Mouse (Mus musculus) bone marrow macrophage, adult 2 months (primary cell): ENCODE results near the gene Ccl27b. TPM values are rescaled to one million over a fixed set of nuclear protein-coding genes. Genes with fewer than 3 reads are reported as not detected.
"Not testable (repeated sequence)": the region's sequence is repeated elsewhere in the genome, so short reads cannot be mapped to it uniquely, and the experiment has no call there.

ENCODE experiments used
- H3K27ac ChIP-seq: 2 replicates; pipeline ENCODE4 v1.5.1; 2012; ENCODE audit warnings: low read depth, low read length; ENCODE audit not compliant: insufficient read depth
- H3K4me1 ChIP-seq: 2 replicates; pipeline ENCODE4 v1.6.1; 2012; ENCODE audit warnings: low read length; ENCODE audit not compliant: control insufficient read depth, insufficient read depth
- H3K4me3 ChIP-seq: 2 replicates; pipeline ENCODE4 v1.5.1; 2012; ENCODE audit warnings: mild to moderate bottlenecking, low read length, moderate library complexity; ENCODE audit not compliant: insufficient read depth
- polyA plus RNA-seq: library from polyadenylated mRNA; stranded (reverse); fragments of >200 nt; gene quantifications from 2 replicates; pipeline ENCODE4 v1.2.4, GENCODE M21; 2012; ENCODE audit not compliant: missing spikeins, insufficient read depth, insufficient read length

The Ccl27b gene
- not detected in 2 replicates for polyA plus RNA-seq

GRCm38 (mm10) chr4:42654951-42655350, at the start of gene Ccl27b:
Ccl27b (plus strand) TSS chr4:42655251.
- H3K4me1 ChIP-seq, H3K27ac ChIP-seq: not testable (repeated sequence)

DNA sequence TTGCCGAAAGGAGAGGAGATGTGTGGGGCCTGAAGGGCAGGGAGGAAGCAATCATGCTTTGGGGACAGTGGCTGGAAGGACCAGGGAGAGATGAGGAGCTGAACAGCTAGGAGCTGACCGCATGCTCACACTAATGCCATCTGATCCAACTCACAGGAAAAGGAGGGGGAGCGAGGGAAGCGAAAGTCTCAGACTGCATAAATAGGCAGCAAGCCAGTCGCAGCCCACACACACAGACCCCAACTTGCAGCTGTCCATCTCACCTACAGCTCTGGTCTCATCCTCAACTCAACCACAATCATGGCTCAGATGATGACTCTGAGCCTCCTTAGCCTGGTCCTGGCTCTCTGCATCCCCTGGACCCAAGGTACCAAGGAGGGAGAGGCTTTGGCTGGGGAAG, 43.2 kb upstream of the Ccl27b start, which contains the start of gene Gm10591:
TSS of gene Gm10591 (plus strand) at position 301 of the 400 bp plus-strand sequence.
- not testable (repeated sequence) for H3K4me3 ChIP-seq, H3K4me1 ChIP-seq, H3K27ac ChIP-seq

More at GRCm38 (mm10) chr4:42654951-42655350, at the start of gene Ccl27b:
- H3K4me3 ChIP-seq = not testable (repeated sequence)

DNA sequence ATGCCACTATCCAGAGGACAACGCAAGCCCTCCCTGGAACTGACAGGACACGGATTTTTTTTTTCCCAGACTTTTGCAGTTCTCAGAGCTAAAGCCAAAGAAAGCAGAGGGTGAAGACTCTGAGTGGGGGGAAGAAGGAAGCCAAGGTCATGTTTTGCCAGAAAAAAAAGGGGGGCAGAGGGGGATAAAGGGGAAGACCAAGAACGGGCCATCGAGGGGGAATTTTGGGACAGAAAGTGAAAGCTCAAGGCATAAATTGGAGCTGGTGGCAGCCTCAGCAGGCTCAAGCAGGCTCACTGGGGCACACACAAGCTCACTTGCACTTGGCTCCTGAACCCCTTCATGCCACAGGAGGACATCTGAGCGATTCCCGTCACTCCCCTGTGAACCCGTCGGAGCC, 25.6 kb upstream of the Ccl27b start, which contains the start of gene Gm2564:
TSS of gene Gm2564 (plus strand) at position 301 of the 400 bp plus-strand sequence.
- H3K27ac ChIP-seq, H3K4me3 ChIP-seq, H3K4me1 ChIP-seq: not testable (repeated sequence)

- H3K4me1 ChIP-seq, H3K4me3 ChIP-seq, H3K27ac ChIP-seq: not testable (repeated sequence)
Observed at GRCm38 (mm10) chr4:42661793-42662192, 6.7 kb downstream of the Ccl27b start, which contains the start of gene Il11ra2. Il11ra2 (minus strand) TSS chr4:42661893.

GRCm38 (mm10) chr4:42675415-42675814, 20.4 kb downstream of the Ccl27b start:
- not testable (repeated sequence) for H3K27ac ChIP-seq, H3K4me3 ChIP-seq, H3K4me1 ChIP-seq

DNA sequence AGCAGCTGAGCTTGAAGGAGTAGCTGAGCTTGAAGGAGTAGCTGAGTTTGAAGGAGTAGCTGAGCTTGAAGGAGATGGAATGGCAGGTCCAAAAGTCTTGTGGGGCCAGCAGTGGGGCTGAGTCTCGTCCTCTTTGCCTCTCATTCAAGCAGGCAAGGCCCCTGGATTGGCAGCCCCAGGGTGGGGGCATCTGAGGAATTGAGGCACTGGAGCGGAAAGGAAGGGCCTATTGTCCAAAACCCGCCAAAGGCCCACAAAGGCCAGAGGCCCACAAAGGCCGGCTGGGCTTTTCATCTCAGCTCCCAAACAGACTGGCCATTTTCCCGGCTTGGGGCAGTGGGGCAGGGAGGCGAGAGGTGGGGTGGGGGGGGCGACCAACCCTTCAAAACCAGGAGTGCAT, 24.3 kb downstream of the Ccl27b start:
- not testable (repeated sequence) for H3K4me1 ChIP-seq, H3K27ac ChIP-seq

DNA sequence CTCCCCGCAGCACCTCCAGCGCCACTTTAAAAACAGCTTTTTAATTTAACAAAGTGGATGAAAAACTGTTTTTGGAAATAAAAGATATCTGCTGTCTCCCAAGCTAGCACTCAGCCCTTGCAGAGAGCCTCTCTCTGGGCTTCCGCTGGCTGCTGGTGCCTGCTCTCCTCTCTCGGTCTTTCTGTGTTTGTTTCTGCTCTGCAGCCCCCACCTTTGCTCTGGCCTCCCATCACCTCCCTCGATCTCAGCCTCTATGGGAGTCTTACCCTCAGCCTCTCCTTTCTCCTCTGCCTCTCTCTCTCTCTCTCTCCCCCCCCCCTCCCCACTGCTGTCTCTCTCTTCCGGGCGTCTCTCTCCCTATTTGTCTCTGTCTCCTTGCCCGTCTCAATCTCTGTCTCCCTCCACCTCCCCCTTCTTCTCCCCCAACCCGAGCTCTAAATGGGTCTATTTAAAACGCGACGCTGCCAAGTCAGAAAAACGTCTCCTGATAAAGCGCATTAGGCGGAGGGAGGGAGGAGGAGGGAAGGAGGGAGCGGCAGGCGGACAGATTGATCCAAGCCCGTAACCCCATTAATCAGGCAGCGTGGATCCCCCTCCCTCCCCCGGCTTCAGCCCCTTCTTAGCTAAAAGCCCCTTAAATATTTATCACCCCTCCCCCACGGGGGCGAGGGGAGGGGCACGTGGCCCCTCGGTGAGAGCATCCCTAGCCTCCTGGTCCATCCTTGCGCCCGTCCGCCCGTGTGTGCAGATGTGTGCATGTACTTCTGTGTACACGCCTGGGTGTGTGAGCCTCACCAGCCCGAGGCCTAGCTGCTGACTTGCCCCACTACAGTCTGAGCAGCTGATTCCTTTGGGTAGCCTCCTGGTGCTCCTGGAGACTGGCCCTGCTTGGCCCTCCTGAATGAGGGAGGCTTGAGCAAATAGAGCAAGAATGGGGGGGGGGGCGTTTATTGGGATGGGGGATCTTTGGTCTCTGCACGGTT, 25.6 kb downstream of the Ccl27b start:
- not testable (repeated sequence) for H3K4me3 ChIP-seq, H3K4me1 ChIP-seq, H3K27ac ChIP-seq

More for the DNA sequence above, 24.3 kb downstream of the Ccl27b start:
- not testable (repeated sequence) for H3K4me3 ChIP-seq

DNA sequence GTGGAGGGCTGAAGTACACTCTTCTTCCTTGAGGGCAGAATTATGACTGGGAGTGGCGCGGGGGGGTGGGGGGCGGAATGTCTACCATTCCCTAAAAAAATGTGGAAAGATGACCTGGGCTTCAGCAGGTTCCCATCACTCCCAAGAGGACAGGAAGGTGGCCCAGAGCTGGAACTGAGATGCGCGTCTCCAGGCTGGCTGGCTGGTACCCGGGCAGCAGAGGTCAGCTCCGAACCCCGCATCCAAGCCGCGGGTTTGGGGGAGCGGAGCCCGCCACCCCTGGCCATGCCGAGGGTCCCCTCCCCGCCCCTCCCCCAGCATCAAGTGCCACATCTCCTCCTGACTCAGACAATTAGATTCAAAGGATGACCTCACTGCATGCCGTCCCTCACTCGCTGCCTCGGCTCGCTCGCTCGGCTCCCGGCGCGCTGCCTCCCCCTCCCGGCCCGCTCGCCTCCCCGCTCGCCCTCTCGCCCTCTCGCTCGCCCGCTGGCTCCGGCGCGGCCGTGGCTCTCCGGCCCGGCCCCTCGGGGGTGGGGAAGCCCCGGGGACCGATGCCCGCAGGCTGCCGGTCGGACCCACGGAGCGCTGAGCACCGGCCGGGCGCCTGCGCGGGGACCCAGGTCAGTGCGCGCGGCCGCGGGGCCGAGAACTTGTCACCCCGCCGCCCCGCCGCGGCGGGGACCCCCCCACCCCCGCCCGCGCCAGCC, 26.6 kb downstream of the Ccl27b start:
- not testable (repeated sequence) for H3K27ac ChIP-seq, H3K4me1 ChIP-seq, H3K4me3 ChIP-seq

GRCm38 (mm10) chr4:42682183-42682524, 27.1 kb downstream of the Ccl27b start:
- H3K27ac ChIP-seq, H3K4me3 ChIP-seq, H3K4me1 ChIP-seq: not testable (repeated sequence)

Other genes starting within 250 kb of the Ccl27b start
- gene Gm21586, start 215.9 kb upstream of the Ccl27b start, polyA plus RNA-seq = not detected in 2 replicates
- not detected in 2 replicates for gene Gm2163, start 188.5 kb upstream of the Ccl27b start, polyA plus RNA-seq
- gene Fam205a2, start 127.1 kb upstream of the Ccl27b start, polyA plus RNA-seq = not detected in 2 replicates
- gene Gm10591, start 43.1 kb upstream of the Ccl27b start, polyA plus RNA-seq = not detected in 2 replicates
- not detected in 2 replicates for gene Gm2564, start 25.5 kb upstream of the Ccl27b start, polyA plus RNA-seq
- not detected in 2 replicates for gene Il11ra2, start 6.6 kb downstream of the Ccl27b start, polyA plus RNA-seq
- not detected in 2 replicates for gene 4930578G10Rik, start 80.3 kb downstream of the Ccl27b start, polyA plus RNA-seq
- not detected in 2 replicates for gene Ccl19, start 101.3 kb downstream of the Ccl27b start, polyA plus RNA-seq
- not detected in 2 replicates for gene Ccl21a, start 118.7 kb downstream of the Ccl27b start, polyA plus RNA-seq
- not detected in 2 replicates for gene Fam205a1, start 198.6 kb downstream of the Ccl27b start, polyA plus RNA-seq
- not detected in 2 replicates for gene Gm12394, start 201.5 kb downstream of the Ccl27b start, polyA plus RNA-seq
- not detected in 2 replicates for gene Fam205c, start 219.0 kb downstream of the Ccl27b start, polyA plus RNA-seq